Mouse (Mus musculus) heart, postnatal 25 days (tissue): ENCODE measurements around the gene Gm20479. TPM values are rescaled to one million over a fixed set of nuclear protein-coding genes. Genes with fewer than 3 reads are reported as not detected.

Experiments
- DNase-seq: peaks from one replicate; pipeline ENCODE4 v3.0.0; 2022; ENCODE audit warnings: low spot score
- intact Hi-C: fragments of 180-260 bp; cut with DNase I; formaldehyde crosslinking; loops from one replicate; pipeline ENCODE4 v1.15.1; 2025
- total RNA-seq, 2 experiments: library from RNA; stranded (reverse); gene quantifications; 2 replicates each; pipeline ENCODE4 v1.2.3; 2021

Gene Gm20479
- total RNA-seq, 2 experiments from 2014 or later: not detected

DNA sequence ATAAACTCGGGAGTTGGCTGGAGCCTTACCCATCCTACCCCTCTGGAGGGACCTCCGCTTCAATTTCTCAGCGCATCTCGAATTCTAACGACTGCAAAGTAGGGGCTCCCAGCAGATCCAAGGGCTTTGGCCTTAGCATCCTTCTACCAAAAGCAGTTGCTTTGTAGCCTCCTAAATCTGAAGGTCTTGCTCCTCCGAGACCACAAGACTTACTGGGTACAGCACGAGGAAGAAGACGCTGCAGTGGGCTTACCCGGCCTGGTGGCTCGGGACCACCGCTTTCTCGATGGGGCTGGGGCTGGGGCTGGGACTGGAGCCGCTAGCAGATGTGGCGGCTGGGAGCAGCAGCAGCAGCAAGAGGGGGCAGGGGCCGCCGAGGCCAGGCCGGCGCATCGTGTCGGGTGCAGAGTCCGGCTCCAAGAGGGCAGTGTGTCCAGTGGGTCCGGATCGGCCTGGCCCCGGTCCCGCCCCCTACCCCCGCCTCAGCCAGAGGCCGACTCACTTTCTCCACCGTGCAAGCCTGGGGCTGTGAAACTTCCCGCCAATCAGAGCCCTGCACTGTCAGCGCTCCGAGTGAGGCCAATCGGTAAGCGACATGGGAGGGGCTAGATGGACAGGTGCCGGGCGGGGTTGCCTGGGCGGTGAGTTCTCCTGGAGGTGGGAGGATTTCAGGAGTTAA lies 19.9 kb downstream of the Gm20479 start, which contains the start of gene Ltbp4:
Gene Ltbp4 (minus strand): TSS at position 518 of the 679 bp plus-strand sequence.
- intact Hi-C loops: loop anchor here (2.0 to 5.0 kb wide), 4 partner anchors 65 to 350 kb away; partner anchors contain the start of genes Blvrb, Sptbn4 and Zfp607b

DNA sequence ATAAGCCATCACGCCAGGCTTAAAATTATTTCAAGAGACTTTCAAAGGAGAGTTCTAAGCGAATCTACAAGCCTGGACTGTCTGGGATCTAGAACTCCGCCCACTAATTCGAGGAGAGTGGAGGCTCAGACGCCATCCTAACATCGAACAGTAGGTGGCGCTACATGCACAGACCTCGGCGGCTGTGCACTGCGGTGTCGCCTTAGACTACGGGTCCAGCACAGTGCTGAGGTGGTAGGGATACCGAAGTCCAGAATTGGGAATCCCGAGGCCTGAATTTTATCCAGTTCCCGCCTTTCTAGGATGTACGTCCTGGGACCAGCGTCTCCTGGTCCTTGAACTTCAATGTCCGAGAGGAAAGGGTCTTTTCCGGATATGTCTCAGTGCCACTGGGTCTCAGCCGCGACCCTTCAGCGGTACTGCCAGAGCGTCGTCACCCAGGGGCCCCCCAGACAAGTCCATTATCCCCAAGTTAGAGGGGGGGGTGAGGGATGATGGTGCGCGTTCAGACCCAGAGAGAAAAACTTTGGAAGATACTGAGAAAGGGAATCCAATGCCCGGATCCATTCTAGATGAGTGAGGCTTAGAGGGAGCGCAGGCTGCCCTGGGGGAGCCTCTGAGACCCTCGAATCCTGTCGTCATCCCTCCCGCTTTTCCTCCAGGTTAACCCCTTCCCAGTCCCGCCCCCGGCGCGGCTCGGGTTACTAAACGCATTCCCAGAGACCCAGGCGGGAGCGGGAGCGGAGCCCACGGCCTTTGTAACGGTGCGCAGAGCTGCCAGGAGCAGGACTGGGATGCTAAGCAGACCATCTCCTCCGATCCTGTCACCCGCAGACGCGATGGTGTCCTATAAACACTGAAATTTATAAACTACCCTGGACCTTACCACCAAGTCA lies 21.0 kb downstream of the Gm20479 start:
- intact Hi-C loops: loop anchor here (1.0 to 5.0 kb wide), 5 partner anchors 48 to 351 kb away; partner anchors contain the start of genes Blvrb, Sptbn4 and Zfp607b
- DNase-seq: peak; percentile 81

More for the DNA sequence above, 19.9 kb downstream of the Gm20479 start, which contains the start of gene Ltbp4:
- no peak for DNase-seq

GRCm38 (mm10) chr7:27335011-27335720 lies 22.1 kb downstream of the Gm20479 start:
- intact Hi-C loops: loop anchor here (5.0 kb wide), 3 partner anchors 67 to 352 kb away; partner anchors contain the start of genes Blvrb, Sptbn4 and Zfp607b
- DNase-seq: no peak

DNA sequence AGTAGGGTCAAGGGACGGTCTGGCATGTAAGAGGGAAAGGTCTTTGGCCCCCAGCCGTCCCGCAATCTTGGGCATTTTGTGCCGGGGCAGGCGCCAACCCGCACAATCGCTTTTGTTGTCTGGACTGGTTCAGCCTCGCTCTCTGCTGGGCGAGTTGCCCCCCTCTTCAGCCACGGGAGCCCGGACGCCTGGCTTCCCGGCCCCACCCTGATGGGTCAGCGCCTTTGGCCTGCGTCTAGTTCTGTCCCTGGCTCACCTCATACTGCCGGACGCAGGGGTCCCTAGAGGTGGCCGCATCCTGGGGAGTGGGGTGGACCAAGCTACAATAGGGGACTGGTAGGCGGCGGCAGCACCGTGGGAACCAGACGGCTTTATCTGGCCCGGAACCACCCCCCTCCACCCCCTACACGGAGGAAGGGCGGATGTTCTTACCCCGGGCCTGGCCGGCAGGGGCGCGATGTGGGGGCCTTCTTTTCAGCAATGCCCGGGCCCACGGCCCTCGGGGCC lies 22.8 kb downstream of the Gm20479 start:
- DNase-seq: peak; percentile 87
- intact Hi-C loops: no loop called here

- DNase-seq: peak; percentile 56
- intact Hi-C loops: no loop called here
Measured at GRCm38 (mm10) chr7:27333316-27333941, 23.8 kb downstream of the Gm20479 start.

DNA sequence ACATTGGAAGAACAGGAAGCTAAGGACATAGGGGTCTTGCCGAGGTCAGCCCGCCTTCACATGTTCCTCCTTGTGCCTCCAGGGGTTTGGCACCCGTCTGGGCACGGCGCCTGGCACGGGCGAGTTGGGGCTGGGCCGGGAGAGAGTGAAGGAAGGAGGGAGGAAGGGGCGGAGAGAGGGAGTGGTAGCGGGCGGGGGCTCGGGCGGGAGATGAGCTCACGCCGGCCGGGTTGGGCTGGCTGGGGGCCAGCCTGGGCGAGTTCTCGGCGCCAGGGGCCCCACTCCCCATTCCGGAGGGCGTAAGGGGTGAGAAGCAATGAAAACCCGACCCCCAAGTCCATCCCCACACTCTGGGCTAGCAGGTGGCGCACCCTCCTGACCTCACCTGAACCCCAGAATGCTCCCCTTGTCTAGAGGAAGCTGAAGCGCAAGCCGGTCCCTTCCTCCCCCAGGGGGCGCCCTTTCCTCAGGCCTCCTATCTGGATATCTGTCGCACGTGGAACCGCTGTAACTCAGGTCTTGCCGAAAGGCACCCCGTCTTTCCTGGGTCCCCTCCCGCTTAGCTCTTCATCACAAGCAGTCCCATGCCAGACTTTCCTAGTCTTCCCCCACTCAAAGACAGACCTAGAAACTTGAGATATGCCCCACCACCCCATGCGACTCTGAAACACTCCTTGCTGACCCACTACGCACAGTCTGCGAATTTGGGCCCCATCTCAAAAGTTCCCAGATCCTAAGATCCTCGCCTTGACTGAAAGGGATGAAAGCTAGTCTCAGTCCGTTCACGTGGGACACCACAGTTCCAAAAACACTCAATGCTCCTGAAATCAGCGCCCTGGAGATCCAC lies 24.6 kb downstream of the Gm20479 start:
- intact Hi-C loops: no loop called here
- peak; percentile 87 for DNase-seq

DNA sequence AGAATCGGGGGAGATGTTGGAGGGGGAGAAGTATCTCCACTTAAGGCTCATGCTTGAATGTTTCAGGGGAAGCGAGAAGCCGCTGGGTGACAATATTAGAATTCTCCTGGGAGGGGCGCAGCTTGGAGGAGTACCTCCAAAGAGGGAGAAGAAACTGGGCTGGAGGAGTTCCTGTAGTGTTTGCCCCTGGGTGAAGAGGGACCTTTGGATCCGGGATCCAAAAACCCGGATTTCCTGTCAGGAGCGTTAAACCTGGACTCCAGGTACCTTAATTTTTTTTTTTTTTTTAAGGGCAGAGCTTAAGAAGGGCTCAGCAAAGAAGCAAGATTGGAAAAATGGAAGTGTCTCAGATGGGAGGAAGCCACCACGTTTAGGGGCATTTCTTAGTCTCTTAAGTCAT lies 25.4 kb downstream of the Gm20479 start:
- DNase-seq: no peak
- intact Hi-C loops: no loop called here

DNA sequence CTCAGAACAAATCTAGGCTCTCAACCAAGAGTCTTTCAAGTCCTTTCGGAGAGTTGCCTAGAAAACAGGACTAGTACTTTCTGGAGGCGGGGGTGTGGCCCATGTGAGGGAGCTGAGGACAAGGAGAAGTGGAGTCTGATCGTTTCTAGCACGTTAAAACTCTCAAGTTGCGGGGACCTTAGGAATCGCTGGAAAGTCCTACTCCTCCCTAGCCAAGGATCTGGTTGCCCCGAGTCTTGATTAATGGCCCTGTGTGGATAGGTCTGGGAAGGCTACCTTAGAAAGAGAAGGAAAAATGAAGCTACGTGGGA lies 25.7 kb downstream of the Gm20479 start:
- no peak for DNase-seq
- intact Hi-C loops: no loop called here

DNA sequence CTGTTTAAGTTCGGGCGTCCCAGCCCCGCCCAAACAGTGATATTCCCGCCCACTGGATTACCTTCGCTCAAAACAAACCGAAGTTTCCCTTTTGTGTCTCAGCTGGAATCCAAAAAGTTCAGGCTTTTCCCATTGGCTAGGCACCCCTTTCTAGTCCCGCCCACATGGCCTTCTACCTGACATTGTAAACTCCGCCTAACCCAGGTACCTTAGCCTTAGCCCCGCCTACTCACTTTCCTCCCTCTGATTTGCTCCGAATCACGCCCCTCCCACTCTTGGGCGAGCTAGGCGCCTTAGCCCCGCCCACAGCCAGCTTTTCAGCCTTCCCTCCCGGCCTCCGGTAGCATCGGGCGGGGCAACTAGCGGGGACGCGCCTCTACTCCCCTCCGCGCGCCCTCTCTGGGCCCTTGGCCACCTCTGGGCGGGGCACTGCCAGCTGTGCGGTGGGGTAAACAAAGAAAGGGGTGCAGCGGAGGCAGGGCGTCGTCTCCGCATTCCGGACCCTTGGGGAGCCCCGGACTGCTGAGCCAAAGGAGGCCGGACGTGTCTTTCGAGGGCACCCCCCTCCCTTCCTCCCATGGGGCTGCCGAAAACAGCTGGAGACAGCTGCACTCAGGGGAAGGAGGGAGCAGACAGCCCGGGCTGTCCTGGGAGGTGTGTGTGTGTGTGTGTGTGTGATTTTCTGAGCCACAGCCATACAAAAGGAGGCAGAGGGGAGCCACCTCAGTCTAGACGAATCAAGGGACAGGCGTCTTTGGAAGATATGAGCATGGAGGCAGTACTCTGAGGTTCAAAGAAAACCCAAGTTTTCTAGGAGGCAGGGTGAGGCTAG lies 26.3 kb downstream of the Gm20479 start:
- peak; percentile 98 for DNase-seq
- intact Hi-C loops: no loop called here

DNA sequence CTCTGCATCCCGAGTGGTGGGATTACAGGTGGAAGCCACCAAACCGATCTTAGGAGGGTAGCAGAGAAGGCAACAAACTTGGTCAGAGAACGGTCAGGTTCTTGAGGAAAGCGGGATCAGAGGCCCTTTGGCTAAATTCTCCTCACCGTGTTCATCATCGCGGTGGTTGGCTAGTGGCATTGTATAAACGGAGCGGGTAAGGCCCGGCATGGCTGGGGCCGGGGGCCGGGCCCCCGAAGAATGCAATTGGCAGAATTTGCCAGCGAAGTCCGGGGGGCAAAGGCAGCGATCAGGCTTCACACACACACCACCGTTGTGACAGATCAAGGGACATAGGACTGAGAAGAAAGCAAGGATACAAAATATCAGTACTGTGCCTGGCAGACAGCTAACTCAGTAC lies 27.2 kb downstream of the Gm20479 start:
- intact Hi-C loops: loop anchor here (2.0 to 5.0 kb wide), 2 partner anchors 27 to 38 kb away; no protein-coding TSS in a partner anchor
- DNase-seq: no peak

DNA sequence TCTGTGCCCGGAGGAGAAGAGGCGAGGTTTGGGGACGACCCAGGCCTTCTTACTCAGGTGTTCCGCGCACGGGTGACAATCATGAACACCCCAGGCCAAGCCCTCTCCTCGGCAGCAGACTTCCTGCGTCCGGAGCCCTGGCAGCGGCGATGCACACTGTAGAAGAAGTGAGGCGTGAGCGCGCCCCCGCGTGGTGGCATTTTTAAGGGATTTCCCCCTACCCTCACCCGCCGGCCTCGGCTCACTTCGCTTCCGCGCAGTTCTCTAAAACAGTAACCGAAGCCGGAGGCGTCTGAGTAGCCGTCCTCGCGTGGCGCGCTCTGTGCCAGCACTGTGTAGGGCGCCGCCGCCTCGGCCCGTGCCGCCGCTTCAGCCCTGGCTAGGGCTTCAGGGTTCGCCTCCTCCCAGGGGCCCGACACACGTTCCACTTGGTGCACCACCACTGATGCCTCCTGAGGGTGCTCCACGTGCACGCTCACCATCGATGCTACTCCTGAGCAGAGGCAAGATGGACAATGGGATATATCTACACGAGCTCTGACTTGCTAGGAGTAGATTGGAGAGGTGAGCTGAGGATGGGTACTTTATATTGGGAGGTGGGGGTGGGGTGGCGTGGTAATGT lies 27.8 kb downstream of the Gm20479 start:
- peak; percentile 63 for DNase-seq
- intact Hi-C loops: loop anchor here (2.0 to 5.0 kb wide), 2 partner anchors 27 to 37 kb away; no protein-coding TSS in a partner anchor

DNA sequence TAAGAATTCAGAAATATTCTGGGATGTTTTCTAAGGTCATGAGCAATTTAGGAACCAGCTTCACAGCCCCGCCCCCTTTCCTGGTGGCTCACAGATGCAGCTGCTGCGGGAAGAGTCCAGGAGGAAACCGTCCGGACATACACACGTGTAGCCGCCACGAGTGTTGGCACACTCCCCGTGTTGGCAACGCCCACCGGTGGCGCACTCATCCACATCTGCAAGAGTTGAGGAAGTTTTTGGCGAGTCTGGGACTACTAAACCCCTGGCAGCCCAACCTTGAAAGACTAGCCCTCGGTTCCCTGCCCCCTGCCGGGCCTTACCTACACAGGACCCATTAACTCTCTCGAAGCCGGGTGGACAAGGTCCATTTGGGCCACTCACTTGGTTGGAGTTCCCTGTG lies 28.6 kb downstream of the Gm20479 start:
- DNase-seq: peak; percentile 72
- intact Hi-C loops: loop anchor here (2.0 to 5.0 kb wide), 2 partner anchors 26 to 36 kb away; no protein-coding TSS in a partner anchor

DNA sequence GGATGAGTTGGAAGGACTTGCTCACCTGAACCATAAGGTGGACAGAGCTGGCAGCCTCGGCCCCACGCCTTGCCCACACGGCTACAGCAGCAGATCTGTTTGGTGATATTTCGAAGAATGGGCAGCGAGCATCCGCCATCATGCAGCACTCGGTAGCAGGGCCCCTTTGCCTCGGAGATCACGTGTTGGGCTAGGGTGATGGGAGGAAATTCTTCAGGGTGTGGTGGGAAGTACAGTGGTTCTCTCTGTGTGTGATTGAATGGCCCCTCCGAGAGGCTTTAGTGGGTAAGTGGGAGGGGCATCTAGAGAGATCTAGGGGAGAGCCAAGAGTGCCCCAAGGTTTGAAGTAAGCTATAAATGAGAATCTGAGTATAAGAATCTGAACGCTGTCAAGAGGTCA lies 29.1 kb downstream of the Gm20479 start:
- intact Hi-C loops: loop anchor here (2.0 to 5.0 kb wide), 2 partner anchors 25 to 36 kb away; no protein-coding TSS in a partner anchor
- DNase-seq: no peak

DNA sequence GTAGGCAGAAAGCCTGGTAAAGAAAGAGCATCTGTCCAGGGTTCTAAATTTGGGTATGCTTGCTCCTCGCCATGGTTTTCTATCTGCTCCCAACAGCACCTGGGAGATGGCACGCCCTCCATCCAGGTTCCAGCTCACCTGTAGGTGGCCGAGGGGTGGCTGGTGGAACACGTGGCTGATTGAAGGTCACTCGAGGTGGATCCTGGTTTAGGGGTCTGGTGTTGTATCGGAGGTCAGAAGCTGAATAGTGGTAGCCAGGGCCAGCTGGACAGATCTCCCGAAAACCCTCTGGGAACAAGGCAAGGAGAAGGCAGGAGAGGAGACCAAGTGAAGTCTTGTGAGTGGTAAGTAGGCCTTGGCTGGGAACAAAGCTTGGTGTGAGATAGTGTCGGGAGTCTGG lies 29.7 kb downstream of the Gm20479 start:
- no peak for DNase-seq
- intact Hi-C loops: loop anchor here (5.0 kb wide), 1 partner anchor 35 kb away; no protein-coding TSS in a partner anchor

DNA sequence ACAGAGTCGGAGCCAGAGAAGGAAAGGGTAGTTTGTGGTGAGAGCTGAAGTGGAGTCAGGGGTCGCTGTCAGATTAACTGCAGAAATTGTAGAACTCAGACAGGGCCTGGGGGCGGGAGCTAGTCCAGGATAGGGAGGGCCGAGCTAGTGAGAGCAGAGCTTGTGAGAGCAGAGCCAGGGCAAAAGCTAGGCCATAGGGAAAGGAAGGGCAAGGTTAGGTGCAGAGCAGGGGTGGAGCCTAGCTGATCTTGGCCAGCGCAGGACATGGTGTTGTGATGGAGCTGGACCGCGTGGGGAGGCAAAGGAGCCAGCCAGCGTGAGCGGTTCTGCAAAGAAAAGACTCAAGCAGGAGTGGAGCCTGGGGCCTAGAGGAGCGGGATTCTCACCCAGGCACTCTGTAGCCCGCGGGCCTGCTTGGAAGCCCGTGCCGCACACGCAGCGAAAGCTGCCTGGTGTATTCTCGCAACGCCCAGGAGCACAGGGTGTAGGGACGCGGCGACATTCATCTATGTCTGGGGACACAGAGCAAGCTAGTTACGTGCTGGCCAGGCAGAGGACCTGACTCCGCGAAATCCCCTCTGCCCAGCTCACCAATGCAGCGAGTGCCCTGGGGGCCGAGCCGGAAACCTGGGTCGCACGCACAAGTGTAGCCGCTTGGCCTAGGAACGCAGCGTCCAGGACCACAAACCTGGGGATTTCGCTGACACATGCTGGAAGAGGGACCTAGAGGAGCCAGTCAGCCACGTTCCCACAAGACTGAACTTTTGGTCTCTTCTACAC lies 30.9 kb downstream of the Gm20479 start:
- DNase-seq: peak; percentile 61
- intact Hi-C loops: loop anchor here (5.0 kb wide), 1 partner anchor 34 kb away; no protein-coding TSS in a partner anchor

DNA sequence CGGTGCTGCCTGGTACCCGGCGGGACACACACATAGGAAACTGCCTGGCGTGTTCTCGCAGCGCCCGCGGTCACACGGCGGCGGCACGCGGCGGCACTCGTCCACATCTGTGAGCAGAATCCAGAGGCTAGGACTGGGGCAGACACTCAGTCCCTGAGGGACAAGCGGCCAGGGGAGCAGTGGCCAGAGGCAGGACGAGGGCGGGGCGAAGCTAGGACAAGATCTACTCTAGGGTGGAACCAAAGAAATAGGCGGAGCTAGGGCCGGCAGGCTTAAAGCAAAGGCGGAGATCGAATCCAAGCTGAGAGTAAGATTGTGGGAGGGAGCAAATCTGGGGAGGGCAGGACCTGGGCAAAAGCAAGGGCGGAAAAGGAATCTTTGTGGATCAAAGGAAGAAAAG lies 31.5 kb downstream of the Gm20479 start:
- intact Hi-C loops: loop anchor here (5.0 kb wide), 1 partner anchor 33 kb away; no protein-coding TSS in a partner anchor
- peak; percentile 81 for DNase-seq
